Mouse (Mus musculus) activated CD4-positive, CD25-positive, alpha-beta regulatory T cell, adult 4 months (primary cell): ENCODE results near the gene Iqsec1. TPM values are rescaled to one million over a fixed set of nuclear protein-coding genes. Genes with fewer than 3 reads are reported as not detected.

ENCODE experiments used
- ATAC-seq: one replicate; pipeline ENCODE4 v1.8.0; 2017
- polyA plus RNA-seq, 2 experiments: library from polyadenylated mRNA; unstranded; fragments of 100-300 nt; shearing (Covaris generic); gene quantifications; one replicate each; pipeline ENCODE4 v1.2.1; 2017

Iqsec1 gene
- polyA plus RNA-seq, 2 experiments from 2014 or later = 6.7 to 10.2 TPM

- ATAC-seq = no peak
Observed at GRCm38 (mm10) chr6:90812072-90812471, 176.4 kb downstream of the Iqsec1 start.

GRCm38 (mm10) chr6:90810576-90810975, 177.9 kb downstream of the Iqsec1 start:
- ATAC-seq = no peak

GRCm38 (mm10) chr6:90809960-90810362, 178.5 kb downstream of the Iqsec1 start:
- peak; percentile 90 for ATAC-seq

GRCm38 (mm10) chr6:90809077-90809840, 179.2 kb downstream of the Iqsec1 start:
- no peak for ATAC-seq

- no peak for ATAC-seq
Observed at GRCm38 (mm10) chr6:90808544-90808943, 179.9 kb downstream of the Iqsec1 start.

- no peak for ATAC-seq
Observed at GRCm38 (mm10) chr6:90808134-90808533, 180.4 kb downstream of the Iqsec1 start.

- ATAC-seq = peak; percentile 67
Observed at GRCm38 (mm10) chr6:90807581-90807980, 180.9 kb downstream of the Iqsec1 start.

GRCm38 (mm10) chr6:90806743-90807142, 181.7 kb downstream of the Iqsec1 start:
- no peak for ATAC-seq

- no peak for ATAC-seq
Observed at GRCm38 (mm10) chr6:90805101-90805500, 183.4 kb downstream of the Iqsec1 start.

- no peak for ATAC-seq
Observed at GRCm38 (mm10) chr6:90804646-90805045, 183.8 kb downstream of the Iqsec1 start.

- ATAC-seq = no peak
Observed at GRCm38 (mm10) chr6:90802604-90803003, 185.9 kb downstream of the Iqsec1 start.

- no peak for ATAC-seq
Observed at GRCm38 (mm10) chr6:90802058-90802457, 186.4 kb downstream of the Iqsec1 start.

GRCm38 (mm10) chr6:90800825-90801224, 187.7 kb downstream of the Iqsec1 start:
- no peak for ATAC-seq

GRCm38 (mm10) chr6:90799116-90799515, 189.4 kb downstream of the Iqsec1 start:
- no peak for ATAC-seq

GRCm38 (mm10) chr6:90798201-90798600, 190.3 kb downstream of the Iqsec1 start:
- ATAC-seq = no peak

- no peak for ATAC-seq
Observed at GRCm38 (mm10) chr6:90796902-90797596, 191.4 kb downstream of the Iqsec1 start.

- ATAC-seq = no peak
Observed at GRCm38 (mm10) chr6:90790901-90791300, 197.6 kb downstream of the Iqsec1 start.

- ATAC-seq = no peak
Observed at GRCm38 (mm10) chr6:90789520-90789919, 199.0 kb downstream of the Iqsec1 start.

GRCm38 (mm10) chr6:90787587-90787986, 200.9 kb downstream of the Iqsec1 start:
- no peak for ATAC-seq

GRCm38 (mm10) chr6:90787036-90787435, 201.4 kb downstream of the Iqsec1 start:
- no peak for ATAC-seq

- no peak for ATAC-seq
Observed at GRCm38 (mm10) chr6:90786589-90786988, 201.9 kb downstream of the Iqsec1 start.

- ATAC-seq = no peak
Observed at GRCm38 (mm10) chr6:90783945-90784344, 204.5 kb downstream of the Iqsec1 start.

- ATAC-seq = no peak
Observed at GRCm38 (mm10) chr6:90783176-90783575, 205.3 kb downstream of the Iqsec1 start.
